Mouse (Mus musculus): ENCODE measurements around the gene Agtrap. TPM values are rescaled to one million over a fixed set of nuclear protein-coding genes. Genes with fewer than 3 reads are reported as not detected.

The Agtrap gene
- polyA plus RNA-seq, 1 experiment from 2014 or later = 16.4 TPM

DNA sequence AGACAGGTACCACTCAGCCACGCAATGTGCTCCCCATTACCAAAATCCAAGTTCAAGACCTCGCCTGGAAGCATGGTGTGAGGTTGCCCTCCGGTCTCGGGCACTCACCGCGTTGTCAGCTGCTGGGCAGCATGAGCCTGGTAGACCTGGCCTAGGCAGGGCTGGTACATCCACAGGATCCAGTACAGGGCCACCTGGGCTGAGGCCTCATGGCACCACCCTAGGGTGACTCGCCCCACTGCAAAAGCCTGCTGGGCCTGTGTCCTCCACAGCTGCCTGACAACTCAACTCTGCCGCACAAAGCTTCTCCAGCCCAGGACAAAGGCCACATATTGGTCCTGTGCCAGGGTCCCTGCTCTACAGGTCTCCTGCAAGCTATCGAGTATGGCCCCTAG lies 26.7 kb downstream of the Agtrap start:
- H3K4me1 ChIP-seq (replicated peaks; ENCODE audit: control insufficient read depth, insufficient read depth, low read length) = no peaks in the 10 kb centered on the region
- no peaks in the 10 kb centered on the region for H3K9me3 ChIP-seq (ENCODE audit: control insufficient read depth, low read length)
- 87% methylated on average over 9 of the region's 9 CpGs for WGBS
- H3K4me3 ChIP-seq (ENCODE audit: low read depth, low read length) = no peak overlapping the region
- no peak overlapping the region for H3K27ac ChIP-seq (ENCODE audit: low read depth)
- DNase-seq (ENCODE audit: low spot score) (no peak), ATAC-seq (replicated peaks; ENCODE audit: low FRiP score, low TSS enrichment, low read depth) (no peak)
- H3K4me2 ChIP-seq (ENCODE audit: low read length) = no peak overlapping the region
- no peak overlapping the region for H3K9ac ChIP-seq (ENCODE audit: low read length)
- H3K36me3 ChIP-seq (ENCODE audit: control insufficient read depth, insufficient read depth, low read length) = peaks cover 27% of the 10 kb centered on the region
- no peaks in the 10 kb centered on the region for H3K27me3 ChIP-seq (replicated peaks; ENCODE audit: control insufficient read depth, insufficient read depth, low read length)

DNA sequence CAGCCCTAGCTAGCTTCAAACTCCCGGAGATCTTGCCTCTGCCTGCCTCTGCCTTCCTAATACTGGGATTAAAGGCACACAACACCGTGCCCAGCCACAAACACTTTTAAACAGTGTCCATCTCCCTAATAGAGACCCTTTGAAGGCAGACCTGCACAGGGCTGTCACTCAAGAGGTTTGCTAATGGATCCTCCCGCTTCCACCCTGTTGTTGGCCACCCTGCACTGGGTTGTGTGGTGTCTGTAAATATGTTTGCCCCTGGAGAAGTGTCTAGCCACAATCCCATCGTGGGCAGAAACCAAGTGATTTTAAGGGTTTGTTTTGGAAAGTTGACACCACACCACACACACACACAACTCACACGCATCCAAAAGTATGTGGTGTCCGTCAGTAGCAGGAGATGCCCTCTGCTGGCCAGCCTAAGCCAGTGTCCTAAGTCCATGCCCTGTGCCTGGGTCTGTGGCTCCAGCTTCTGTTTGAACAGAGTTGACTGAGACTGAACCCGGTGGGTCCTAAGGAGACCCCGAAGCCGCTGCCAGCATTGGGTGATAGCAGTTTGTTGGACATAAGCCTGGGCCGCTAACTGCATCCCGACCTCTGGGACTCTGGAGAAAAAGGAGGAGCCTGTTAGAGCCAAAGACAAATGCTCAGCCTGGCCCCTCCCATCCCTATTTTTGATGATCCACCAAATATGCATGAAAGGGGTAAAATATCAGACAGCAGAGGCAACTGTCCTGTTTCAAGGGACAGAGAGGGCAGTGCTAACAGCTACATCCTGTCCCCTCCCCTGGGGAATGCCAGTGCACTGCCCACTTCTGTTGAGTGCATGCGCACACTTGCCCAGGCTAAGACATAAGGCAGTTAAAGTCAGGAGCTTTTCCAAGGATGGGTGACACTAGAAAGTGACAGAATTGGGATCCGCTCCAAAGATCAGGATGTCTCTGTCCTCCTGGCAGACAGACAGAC lies 27.4 kb downstream of the Agtrap start:
- ATAC-seq (replicated peaks; ENCODE audit: low FRiP score, low TSS enrichment, low read depth) (peak; percentile 68), DNase-seq (ENCODE audit: low spot score) (no peak)
- Histone ChIP-seq H3K27me3 (replicated peaks; ENCODE audit: control insufficient read depth, insufficient read depth, low read length) (no peaks in the 10 kb centered on the region), H3K9me3 (ENCODE audit: control insufficient read depth, low read length) (no peaks in the 10 kb centered on the region), H3K27ac (ENCODE audit: low read depth) (no peak overlapping the region), H3K36me3 (ENCODE audit: control insufficient read depth, insufficient read depth, low read length) (peaks cover 34% of the 10 kb centered on the region), H3K9ac (ENCODE audit: low read length) (no peak overlapping the region), H3K4me3 (ENCODE audit: low read depth, low read length) (no peak overlapping the region), H3K4me1 (replicated peaks; ENCODE audit: control insufficient read depth, insufficient read depth, low read length) (no peaks in the 10 kb centered on the region), H3K4me2 (ENCODE audit: low read length) (no peak overlapping the region)
- 50% methylated on average over 13 of the region's 13 CpGs for WGBS

DNA sequence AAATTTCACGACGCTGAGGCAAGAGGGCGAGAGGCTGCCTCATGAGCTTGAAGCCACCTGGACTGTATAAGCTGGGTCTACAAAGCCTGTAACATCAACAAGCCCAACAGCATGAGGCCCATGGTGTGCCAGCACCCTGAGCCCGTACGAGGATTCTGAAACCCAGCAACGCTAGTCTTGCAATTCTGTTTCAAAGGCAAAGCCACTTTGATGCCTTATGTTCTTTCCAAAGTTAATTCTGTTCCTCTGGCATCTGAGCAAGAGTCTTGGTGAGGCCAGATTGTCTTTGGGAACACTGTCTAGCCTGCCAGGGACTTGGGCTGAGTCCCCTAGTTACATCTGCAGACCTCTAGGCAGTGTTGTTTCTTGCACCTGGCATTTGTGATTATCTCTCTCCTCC lies 28.8 kb downstream of the Agtrap start:
- WGBS = 90% methylated on average over 6 of the region's 6 CpGs

DNA sequence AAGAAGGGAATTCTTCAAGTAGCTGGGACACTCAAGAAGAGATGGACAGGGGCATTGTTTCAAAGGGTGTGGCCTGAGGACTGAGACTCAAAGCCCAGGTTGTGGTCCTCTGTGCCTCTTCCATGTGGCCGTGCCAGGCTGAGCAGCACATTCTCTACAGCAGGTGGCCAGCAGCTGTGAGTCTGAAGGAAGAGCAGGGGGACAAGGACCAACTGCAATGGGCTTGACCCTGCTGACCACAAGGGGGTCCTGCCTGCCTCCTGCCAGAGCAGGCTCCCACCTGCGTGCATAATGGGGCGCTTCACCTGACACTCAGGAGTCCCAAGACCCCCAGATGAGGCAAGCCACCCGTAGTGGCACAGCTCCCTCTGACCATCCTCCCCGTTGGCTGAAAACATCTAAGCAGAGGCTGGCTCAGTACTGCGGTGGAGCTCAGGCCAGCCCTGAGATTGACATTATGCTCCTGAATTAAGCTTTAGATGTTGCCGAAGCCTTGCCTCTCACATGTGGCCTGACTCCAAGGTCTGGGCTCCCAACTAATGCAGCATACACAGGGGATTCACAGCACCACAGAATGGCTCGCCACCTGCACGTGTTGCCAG lies 29.5 kb downstream of the Agtrap start:
- Histone ChIP-seq H3K9ac (ENCODE audit: low read length) (no peak overlapping the region), H3K4me3 (ENCODE audit: low read depth, low read length) (no peak overlapping the region), H3K4me1 (replicated peaks; ENCODE audit: control insufficient read depth, insufficient read depth, low read length) (no peaks in the 10 kb centered on the region), H3K36me3 (ENCODE audit: control insufficient read depth, insufficient read depth, low read length) (peaks cover 53% of the 10 kb centered on the region), H3K27me3 (replicated peaks; ENCODE audit: control insufficient read depth, insufficient read depth, low read length) (no peaks in the 10 kb centered on the region), H3K4me2 (ENCODE audit: low read length) (no peak overlapping the region), H3K27ac (ENCODE audit: low read depth) (no peak overlapping the region), H3K9me3 (ENCODE audit: control insufficient read depth, low read length) (no peaks in the 10 kb centered on the region)
- DNase-seq (ENCODE audit: low spot score) = no peak
- 87% methylated on average over 9 of the region's 9 CpGs for WGBS
- ATAC-seq (replicated peaks; ENCODE audit: low FRiP score, low TSS enrichment, low read depth) = no peak

More for the DNA sequence above, 28.8 kb downstream of the Agtrap start:
- Histone ChIP-seq H3K4me1 (replicated peaks; ENCODE audit: control insufficient read depth, insufficient read depth, low read length) (no peaks in the 10 kb centered on the region), H3K27me3 (replicated peaks; ENCODE audit: control insufficient read depth, insufficient read depth, low read length) (no peaks in the 10 kb centered on the region), H3K4me2 (ENCODE audit: low read length) (no peak overlapping the region), H3K4me3 (ENCODE audit: low read depth, low read length) (no peak overlapping the region), H3K27ac (ENCODE audit: low read depth) (no peak overlapping the region), H3K36me3 (ENCODE audit: control insufficient read depth, insufficient read depth, low read length) (peaks cover 47% of the 10 kb centered on the region), H3K9me3 (ENCODE audit: control insufficient read depth, low read length) (no peaks in the 10 kb centered on the region), H3K9ac (ENCODE audit: low read length) (no peak overlapping the region)
- DNase-seq (ENCODE audit: low spot score) (no peak), ATAC-seq (replicated peaks; ENCODE audit: low FRiP score, low TSS enrichment, low read depth) (no peak)

DNA sequence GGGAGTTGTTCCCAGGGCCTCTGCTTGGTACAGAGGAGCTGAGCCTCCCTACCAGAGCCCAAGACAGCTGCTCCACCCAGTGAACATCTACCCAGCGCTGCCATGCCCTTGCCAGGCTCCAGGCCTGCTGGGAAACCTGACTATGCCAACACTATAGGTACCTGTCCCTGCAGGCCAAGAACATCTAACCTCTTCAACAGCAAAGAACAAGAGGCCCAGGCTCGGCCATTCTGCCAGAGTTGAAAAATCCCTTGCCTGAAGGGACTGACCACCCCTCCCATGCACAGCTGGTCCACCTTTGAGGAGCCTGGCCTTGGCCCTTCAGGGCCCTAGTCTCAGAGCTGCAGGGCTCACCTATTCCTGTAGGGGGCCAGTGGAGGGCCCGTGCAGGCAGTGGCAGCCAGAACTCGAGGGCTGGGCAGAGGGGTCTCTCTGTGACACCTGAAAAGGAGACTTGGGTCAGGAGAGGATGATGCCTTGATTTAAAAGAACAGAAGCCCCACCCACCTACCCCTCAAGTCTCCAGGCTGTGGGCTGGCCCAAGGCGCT lies 30.1 kb downstream of the Agtrap start:
- Histone ChIP-seq H3K9ac (ENCODE audit: low read length) (no peak overlapping the region), H3K9me3 (ENCODE audit: control insufficient read depth, low read length) (no peaks in the 10 kb centered on the region), H3K4me1 (replicated peaks; ENCODE audit: control insufficient read depth, insufficient read depth, low read length) (no peaks in the 10 kb centered on the region), H3K36me3 (ENCODE audit: control insufficient read depth, insufficient read depth, low read length) (peaks cover 59% of the 10 kb centered on the region), H3K4me3 (ENCODE audit: low read depth, low read length) (no peak overlapping the region), H3K4me2 (ENCODE audit: low read length) (no peak overlapping the region), H3K27me3 (replicated peaks; ENCODE audit: control insufficient read depth, insufficient read depth, low read length) (no peaks in the 10 kb centered on the region), H3K27ac (ENCODE audit: low read depth) (no peak overlapping the region)
- WGBS = 61% methylated on average over 5 of the region's 5 CpGs
- ATAC-seq (replicated peaks; ENCODE audit: low FRiP score, low TSS enrichment, low read depth) (no peak), DNase-seq (ENCODE audit: low spot score) (no peak)

DNA sequence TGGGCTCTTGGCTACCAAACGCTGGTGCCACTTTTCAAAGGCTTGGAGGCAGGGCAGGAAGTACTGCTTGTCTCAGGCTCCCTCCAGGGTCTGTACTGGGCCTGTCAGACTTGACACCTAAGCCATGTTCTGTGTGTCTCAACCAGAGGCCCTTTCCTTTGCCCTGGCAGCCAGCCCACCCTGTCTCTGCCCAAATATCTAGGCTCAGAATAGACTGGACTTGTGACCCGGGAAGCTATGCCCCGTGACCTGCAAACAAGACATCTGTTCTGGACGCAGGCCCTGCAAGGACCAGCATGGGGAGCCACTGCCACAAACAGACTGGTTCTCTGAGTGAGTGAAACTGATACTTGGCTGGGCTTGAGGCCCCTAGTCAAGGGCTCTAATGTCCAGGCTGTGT lies 31.0 kb downstream of the Agtrap start:
- Histone ChIP-seq H3K4me3 (ENCODE audit: low read depth, low read length) (no peak overlapping the region), H3K9me3 (ENCODE audit: control insufficient read depth, low read length) (no peaks in the 10 kb centered on the region), H3K36me3 (ENCODE audit: control insufficient read depth, insufficient read depth, low read length) (peaks cover 69% of the 10 kb centered on the region), H3K27me3 (replicated peaks; ENCODE audit: control insufficient read depth, insufficient read depth, low read length) (no peaks in the 10 kb centered on the region), H3K4me2 (ENCODE audit: low read length) (no peak overlapping the region), H3K27ac (ENCODE audit: low read depth) (no peak overlapping the region), H3K4me1 (replicated peaks; ENCODE audit: control insufficient read depth, insufficient read depth, low read length) (no peaks in the 10 kb centered on the region), H3K9ac (ENCODE audit: low read length) (no peak overlapping the region)
- ATAC-seq (replicated peaks; ENCODE audit: low FRiP score, low TSS enrichment, low read depth) = no peak
- no peak for DNase-seq (ENCODE audit: low spot score)
- 81% methylated on average over 4 of the region's 4 CpGs for WGBS

DNA sequence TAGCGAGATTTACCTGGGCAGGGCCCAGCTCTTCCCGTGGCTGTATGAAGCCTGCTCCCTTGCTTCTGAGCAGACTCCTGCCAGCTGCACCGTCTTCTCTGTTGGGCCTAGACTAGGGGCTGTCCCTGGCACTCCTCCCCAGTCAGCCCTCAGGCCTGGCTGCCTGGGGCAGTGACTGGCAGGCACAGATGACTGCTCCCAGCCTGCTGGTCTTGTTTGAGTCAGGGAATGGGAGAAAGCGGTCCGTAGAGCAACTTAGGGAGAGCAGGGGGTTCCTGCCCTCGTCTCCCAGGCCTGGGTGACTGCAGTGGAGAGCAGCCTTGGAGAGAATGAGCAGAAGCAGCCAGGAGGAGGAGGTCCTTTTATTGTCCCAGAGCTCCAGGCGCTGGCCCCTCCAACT lies 31.6 kb downstream of the Agtrap start:
- H3K4me3 ChIP-seq (ENCODE audit: low read depth, low read length) = no peak overlapping the region
- no peaks in the 10 kb centered on the region for H3K4me1 ChIP-seq (replicated peaks; ENCODE audit: control insufficient read depth, insufficient read depth, low read length)
- ATAC-seq (replicated peaks; ENCODE audit: low FRiP score, low TSS enrichment, low read depth) (no peak), DNase-seq (ENCODE audit: low spot score) (no peak)
- no peak overlapping the region for H3K4me2 ChIP-seq (ENCODE audit: low read length)
- peaks cover 74% of the 10 kb centered on the region for H3K36me3 ChIP-seq (ENCODE audit: control insufficient read depth, insufficient read depth, low read length)
- no peaks in the 10 kb centered on the region for H3K27me3 ChIP-seq (replicated peaks; ENCODE audit: control insufficient read depth, insufficient read depth, low read length)
- WGBS = 86% methylated on average over 7 of the region's 7 CpGs
- H3K9me3 ChIP-seq (ENCODE audit: control insufficient read depth, low read length) = no peaks in the 10 kb centered on the region
- H3K27ac ChIP-seq (ENCODE audit: low read depth) = no peak overlapping the region
- H3K9ac ChIP-seq (ENCODE audit: low read length) = no peak overlapping the region

DNA sequence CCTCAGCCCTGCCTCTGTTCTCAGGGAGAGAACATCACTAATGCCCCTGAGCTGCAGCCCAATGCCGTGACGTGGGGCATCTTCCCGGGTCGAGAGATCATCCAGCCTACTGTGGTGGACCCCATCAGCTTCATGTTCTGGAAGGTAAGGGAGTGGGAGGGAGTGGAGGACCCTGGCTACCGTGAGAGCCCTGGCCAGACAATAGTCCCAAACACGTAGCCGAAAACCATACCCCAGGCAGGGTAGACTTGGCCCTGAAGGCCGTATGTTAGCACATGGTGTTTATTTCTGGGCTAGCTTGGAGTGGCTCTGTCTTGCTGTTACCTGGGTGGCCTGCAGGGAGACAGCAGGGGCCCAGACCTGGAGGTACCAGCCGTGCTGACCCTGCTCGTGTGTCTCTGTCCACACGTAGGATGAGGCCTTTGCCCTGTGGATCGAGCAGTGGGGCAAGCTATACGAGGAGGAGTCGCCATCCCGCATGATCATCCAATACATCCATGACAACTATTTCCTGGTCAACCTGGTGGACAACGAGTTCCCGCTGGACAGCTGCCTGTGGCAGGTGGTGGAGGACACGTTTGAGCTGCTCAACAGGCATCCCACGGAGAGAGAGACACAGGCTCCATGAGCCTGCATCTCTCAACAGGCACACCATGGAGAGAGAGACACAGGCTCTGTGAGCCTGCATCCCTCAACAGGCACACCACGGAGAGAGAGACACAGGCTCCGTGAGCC lies 32.7 kb downstream of the Agtrap start:
- no peaks in the 10 kb centered on the region for H3K4me1 ChIP-seq (replicated peaks; ENCODE audit: control insufficient read depth, insufficient read depth, low read length)
- WGBS = 94% methylated on average over 21 of the region's 21 CpGs
- DNase-seq (ENCODE audit: low spot score) (no peak), ATAC-seq (replicated peaks; ENCODE audit: low FRiP score, low TSS enrichment, low read depth) (no peak)
- H3K9me3 ChIP-seq (ENCODE audit: control insufficient read depth, low read length) = no peaks in the 10 kb centered on the region
- no peak overlapping the region for H3K27ac ChIP-seq (ENCODE audit: low read depth)
- no peak overlapping the region for H3K4me3 ChIP-seq (ENCODE audit: low read depth, low read length)
- no peak overlapping the region for H3K9ac ChIP-seq (ENCODE audit: low read length)
- H3K27me3 ChIP-seq (replicated peaks; ENCODE audit: control insufficient read depth, insufficient read depth, low read length) = no peaks in the 10 kb centered on the region
- peaks cover 85% of the 10 kb centered on the region for H3K36me3 ChIP-seq (ENCODE audit: control insufficient read depth, insufficient read depth, low read length)
- no peak overlapping the region for H3K4me2 ChIP-seq (ENCODE audit: low read length)
